Mouse (Mus musculus) cerebellum, adult 2 months (tissue): Measurements from ENCODE around the gene Tent4b.

Experiments
- CTCF ChIP-seq: fragments of 200-500 bp; IDR thresholded peaks from 2 replicates; pipeline ENCODE4 v1.5.1; 2011; ENCODE audit warnings: low read depth, mild to moderate bottlenecking, control low read depth, low read length, moderate library complexity, borderline replicate concordance; ENCODE audit not compliant: insufficient read depth
- POLR2A ChIP-seq: fragments of 200-500 bp; IDR thresholded peaks from 2 replicates; pipeline ENCODE4 v1.6.1; 2011; ENCODE audit warnings: low read length, control low read depth, borderline replicate concordance; ENCODE audit not compliant: insufficient read depth

DNA sequence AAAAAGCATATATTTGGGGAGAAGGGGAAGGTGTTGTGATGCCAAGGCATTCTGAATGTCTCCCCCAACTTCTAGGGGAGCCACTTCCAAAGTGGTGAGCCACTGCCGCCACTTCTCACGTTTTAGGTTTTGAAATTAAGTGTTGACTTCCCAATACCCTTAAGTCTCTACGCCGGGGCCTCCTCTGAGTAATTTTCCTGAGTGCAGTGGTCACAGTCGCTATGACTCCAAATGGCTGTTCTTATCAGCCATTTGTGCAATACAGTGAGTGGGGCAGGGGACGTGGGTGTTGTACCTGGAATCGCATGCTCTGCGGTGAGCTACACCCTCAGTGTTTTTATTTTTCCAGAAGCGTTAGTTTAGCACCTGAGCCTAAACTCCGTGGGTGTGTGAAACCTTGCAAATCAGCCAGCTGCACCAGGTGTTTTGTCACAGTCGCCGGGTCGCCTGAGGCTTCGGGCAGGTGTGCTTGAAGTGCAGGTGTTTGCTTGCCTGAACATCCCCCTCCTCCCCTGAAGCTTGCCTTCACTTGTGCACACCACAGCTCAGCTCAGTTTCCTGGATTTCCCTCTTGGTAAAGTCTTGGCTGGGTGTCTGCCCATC lies 67.9 kb downstream of the Tent4b start:
- TF ChIP-seq POLR2A (no peak), CTCF (no peak)
